Mouse (Mus musculus): ENCODE results near the gene Olfr1428. TPM values are rescaled to one million over a fixed set of nuclear protein-coding genes. Genes with fewer than 3 reads are reported as not detected.
"Not testable (repeated sequence)": the region's sequence is repeated elsewhere in the genome, so short reads cannot be mapped to it uniquely, and the experiment has no call there.

Gene Olfr1428
- polyA plus RNA-seq, 1 experiment from 2014 or later, result not detected

- not testable (repeated sequence) for H3K4me3 ChIP-seq (replicated peaks; ENCODE audit: low read length); H3K9ac ChIP-seq; ATAC-seq (ENCODE audit: low FRiP score); DNase-seq (ENCODE audit: low spot score); H3K9me3 ChIP-seq (ENCODE audit: control insufficient read depth, low read length); H3K27ac ChIP-seq; H3K4me1 ChIP-seq (replicated peaks; ENCODE audit: control insufficient read depth, insufficient read depth, low read length); H3K27me3 ChIP-seq (ENCODE audit: control insufficient read depth, insufficient read depth, low read length); H3K4me2 ChIP-seq (replicated peaks); H3K36me3 ChIP-seq (replicated peaks; ENCODE audit: control insufficient read depth, insufficient read depth)
- 86% methylated on average over 4 of the region's 4 CpGs for whole genome bisulfite sequencing
These were observed 38.1 kb downstream of the Olfr1428 start, which contains the start of gene Olfr1425 for GRCm38 (mm10) chr19:12077631-12078030. Gene Olfr1425 (minus strand): TSS chr19:12077731.

GRCm38 (mm10) chr19:12069546-12069945 lies 46.2 kb downstream of the Olfr1428 start:
- not testable (repeated sequence) for H3K4me3 ChIP-seq (replicated peaks; ENCODE audit: low read length); DNase-seq (ENCODE audit: low spot score); H3K9ac ChIP-seq; H3K36me3 ChIP-seq (replicated peaks; ENCODE audit: control insufficient read depth, insufficient read depth); H3K27me3 ChIP-seq (ENCODE audit: control insufficient read depth, insufficient read depth, low read length); H3K4me1 ChIP-seq (replicated peaks; ENCODE audit: control insufficient read depth, insufficient read depth, low read length); H3K27ac ChIP-seq; H3K9me3 ChIP-seq (ENCODE audit: control insufficient read depth, low read length); H3K4me2 ChIP-seq (replicated peaks); ATAC-seq (ENCODE audit: low FRiP score)
- WGBS, result 85% methylated on average over 1 of the region's 1 CpGs

- not testable (repeated sequence) for H3K36me3 ChIP-seq (replicated peaks; ENCODE audit: control insufficient read depth, insufficient read depth); DNase-seq (ENCODE audit: low spot score); H3K27me3 ChIP-seq (ENCODE audit: control insufficient read depth, insufficient read depth, low read length); H3K4me1 ChIP-seq (replicated peaks; ENCODE audit: control insufficient read depth, insufficient read depth, low read length); H3K4me3 ChIP-seq (replicated peaks; ENCODE audit: low read length); H3K9ac ChIP-seq; H3K4me2 ChIP-seq (replicated peaks); H3K9me3 ChIP-seq (ENCODE audit: control insufficient read depth, low read length); H3K27ac ChIP-seq; ATAC-seq (ENCODE audit: low FRiP score)
- WGBS, result 72% methylated on average over 1 of the region's 1 CpGs
These were observed 47.9 kb downstream of the Olfr1428 start for GRCm38 (mm10) chr19:12067806-12068205.

- ATAC-seq (ENCODE audit: low FRiP score); H3K9ac ChIP-seq; H3K27ac ChIP-seq; H3K4me2 ChIP-seq (replicated peaks); H3K9me3 ChIP-seq (ENCODE audit: control insufficient read depth, low read length); H3K4me3 ChIP-seq (replicated peaks; ENCODE audit: low read length); H3K27me3 ChIP-seq (ENCODE audit: control insufficient read depth, insufficient read depth, low read length); H3K36me3 ChIP-seq (replicated peaks; ENCODE audit: control insufficient read depth, insufficient read depth); H3K4me1 ChIP-seq (replicated peaks; ENCODE audit: control insufficient read depth, insufficient read depth, low read length); DNase-seq (ENCODE audit: low spot score): not testable (repeated sequence)
- 96% methylated on average over 1 of the region's 1 CpGs for WGBS
These were observed 53.1 kb downstream of the Olfr1428 start, which contains the start of gene Olfr1424 for GRCm38 (mm10) chr19:12062582-12062981. Gene Olfr1424 (minus strand): TSS chr19:12062682.

Other genes with a start within 250 kb of the Olfr1428 start
- not detected in 2 replicates for gene Olfr1419, start 240.8 kb downstream of the Olfr1428 start, polyA plus RNA-seq (2014; fragmentation: Nextera tagmentation; extraction: Ambion mirVana)
- gene Olfr1420, start 229.3 kb downstream of the Olfr1428 start, polyA plus RNA-seq (2014; fragmentation: Nextera tagmentation; extraction: Ambion mirVana), result 0.07 TPM in 1 of 2 replicates, not detected in the other
- gene Patl1, start 203.5 kb downstream of the Olfr1428 start, polyA plus RNA-seq (2014; fragmentation: Nextera tagmentation; extraction: Ambion mirVana), result 19.3 and 20.0 TPM in 2 replicates
- gene Osbp, start 150.0 kb downstream of the Olfr1428 start, polyA plus RNA-seq (2014; fragmentation: Nextera tagmentation; extraction: Ambion mirVana), result 6.6 and 6.9 TPM in 2 replicates
- not detected in 2 replicates for gene Olfr1423, start 74.6 kb downstream of the Olfr1428 start, polyA plus RNA-seq (2014; fragmentation: Nextera tagmentation; extraction: Ambion mirVana)
- not detected in 2 replicates for gene Olfr1424, start 53.2 kb downstream of the Olfr1428 start, polyA plus RNA-seq (2014; fragmentation: Nextera tagmentation; extraction: Ambion mirVana)
- not detected in 2 replicates for gene Olfr1425, start 38.2 kb downstream of the Olfr1428 start, polyA plus RNA-seq (2014; fragmentation: Nextera tagmentation; extraction: Ambion mirVana)
- not detected in 2 replicates for gene Olfr1426, start 23.9 kb downstream of the Olfr1428 start, polyA plus RNA-seq (2014; fragmentation: Nextera tagmentation; extraction: Ambion mirVana)
- not detected in 2 replicates for gene Olfr1427, start 12.6 kb downstream of the Olfr1428 start, polyA plus RNA-seq (2014; fragmentation: Nextera tagmentation; extraction: Ambion mirVana)
- not detected in 2 replicates for gene Olfr76, start 7.3 kb upstream of the Olfr1428 start, polyA plus RNA-seq (2014; fragmentation: Nextera tagmentation; extraction: Ambion mirVana)
- gene Olfr1555-ps1, start 54.2 kb upstream of the Olfr1428 start, polyA plus RNA-seq (2014; fragmentation: Nextera tagmentation; extraction: Ambion mirVana), result not detected in 2 replicates
- not detected in 2 replicates for gene Olfr1431, start 84.7 kb upstream of the Olfr1428 start, polyA plus RNA-seq (2014; fragmentation: Nextera tagmentation; extraction: Ambion mirVana)
- not detected in 2 replicates for gene Olfr1432, start 116.7 kb upstream of the Olfr1428 start, polyA plus RNA-seq (2014; fragmentation: Nextera tagmentation; extraction: Ambion mirVana)
- gene Olfr262, start 125.8 kb upstream of the Olfr1428 start, polyA plus RNA-seq (2014; fragmentation: Nextera tagmentation; extraction: Ambion mirVana), result not detected in 2 replicates
- gene Olfr235, start 145.1 kb upstream of the Olfr1428 start, polyA plus RNA-seq (2014; fragmentation: Nextera tagmentation; extraction: Ambion mirVana), result not detected in 2 replicates
- not detected in 2 replicates for gene Olfr1434, start 164.0 kb upstream of the Olfr1428 start, polyA plus RNA-seq (2014; fragmentation: Nextera tagmentation; extraction: Ambion mirVana)
- gene Olfr1436, start 183.2 kb upstream of the Olfr1428 start, polyA plus RNA-seq (2014; fragmentation: Nextera tagmentation; extraction: Ambion mirVana), result not detected in 2 replicates
- not detected in 2 replicates for gene Olfr1437, start 209.2 kb upstream of the Olfr1428 start, polyA plus RNA-seq (2014; fragmentation: Nextera tagmentation; extraction: Ambion mirVana)
- not detected in 2 replicates for gene Olfr1438-ps1, start 220.0 kb upstream of the Olfr1428 start, polyA plus RNA-seq (2014; fragmentation: Nextera tagmentation; extraction: Ambion mirVana)